Mouse (Mus musculus) liver, embryonic 12.5 days (tissue): ENCODE data around the gene Dnase2b. TPM values are rescaled to one million over a fixed set of nuclear protein-coding genes. Genes with fewer than 3 reads are reported as not detected.

Experiments used
- ATAC-seq: fragments of 200-750 bp; cut with Nextera tagmentation; 2 replicates; pipeline ENCODE4 v1.8.0; 2017; ENCODE audit warnings: moderate number of reproducible peaks, mild to moderate bottlenecking, moderate library complexity
- H3K27ac ChIP-seq: fragments of 300-500 bp; sonication (generic); 2 replicates; pipeline ENCODE4 v1.5.1; 2016; ENCODE audit warnings: mild to moderate bottlenecking
- H3K27me3 ChIP-seq: fragments of 300-500 bp; sonication (generic); replicated peaks from 2 replicates; pipeline ENCODE4 v1.6.1; 2016; ENCODE audit warnings: mild to moderate bottlenecking, moderate library complexity
- H3K36me3 ChIP-seq: fragments of 300-500 bp; sonication (generic); 2 replicates; pipeline ENCODE4 v1.6.1; 2016; ENCODE audit warnings: mild to moderate bottlenecking, moderate library complexity
- H3K4me1 ChIP-seq: fragments of 300-500 bp; sonication (generic); 2 replicates; pipeline ENCODE4 v1.6.1; 2016
- H3K4me2 ChIP-seq: fragments of 300-500 bp; sonication (generic); 2 replicates; pipeline ENCODE4 v1.6.1; 2016; ENCODE audit warnings: mild to moderate bottlenecking, moderate library complexity
- H3K4me3 ChIP-seq: fragments of 300-500 bp; sonication (generic); 2 replicates; pipeline ENCODE4 v1.5.1; 2016; ENCODE audit warnings: mild to moderate bottlenecking, moderate library complexity
- H3K9ac ChIP-seq: fragments of 300-500 bp; sonication (generic); 2 replicates; pipeline ENCODE4 v1.6.1; 2016; ENCODE audit warnings: mild to moderate bottlenecking, moderate library complexity
- H3K9me3 ChIP-seq: fragments of 300-500 bp; sonication (generic); replicated peaks from 2 replicates; pipeline ENCODE4 v1.6.1; 2016; ENCODE audit warnings: mild to moderate bottlenecking, moderate library complexity
- WGBS: fragments of 180-500 bp; shearing (Covaris S2); methylation state at CpG from one replicate; pipeline ENCODE4 v1.1.7; 2016; ENCODE audit not compliant: insufficient replicate concordance; 5-methylcytosine and 5-hydroxymethylcytosine counted together
- polyA plus RNA-seq: library from polyadenylated mRNA; unstranded; fragments of >200 nt; fragmentation: Nextera tagmentation; extraction: Ambion mirVana; gene quantifications from 2 replicates; pipeline ENCODE4 v1.2.1, GENCODE M21; 2016

Dnase2b gene
- polyA plus RNA-seq, result 0.23 and 0.24 TPM in 2 replicates

GRCm38 (mm10) chr3:146615496-146615895 is at the start of gene Dnase2b:
Gene Dnase2b (minus strand): TSS chr3:146615596.
- Histone ChIP-seq H3K27me3 (no peaks in the 10 kb centered on the region), H3K4me3 (no peak within 1 kb of the TSS), H3K4me1 (peaks cover 19% of the 10 kb centered on the region), H3K9ac (no peak within 1 kb of the TSS), H3K4me2 (no peak within 1 kb of the TSS), H3K36me3 (no peaks in the 10 kb centered on the region), H3K27ac (no peak within 1 kb of the TSS), H3K9me3 (no peaks in the 10 kb centered on the region)
- ATAC-seq, result no peak
- WGBS, result 58% methylated on average over 4 of the region's 4 CpGs

GRCm38 (mm10) chr3:146661907-146662306 is 46.5 kb upstream of the Dnase2b start:
- no peak overlapping the region for H3K4me3 ChIP-seq
- no peak overlapping the region for H3K4me2 ChIP-seq
- 60% methylated on average over 7 of the region's 7 CpGs for WGBS

GRCm38 (mm10) chr3:146661001-146661400 is 45.6 kb upstream of the Dnase2b start:
- no peak overlapping the region for H3K4me2 ChIP-seq
- H3K36me3 ChIP-seq, result no peaks in the 10 kb centered on the region
- no peak overlapping the region for H3K27ac ChIP-seq
- no peaks in the 10 kb centered on the region for H3K9me3 ChIP-seq
- WGBS, result 64% methylated on average over 6 of the region's 6 CpGs
- 0 out of 2 replicates have a peak, but pooled peaks cover 4% of the 10 kb centered on the region for H3K27me3 ChIP-seq
- no peak for ATAC-seq
- H3K4me3 ChIP-seq, result no peak overlapping the region
- H3K9ac ChIP-seq, result no peak overlapping the region
- peaks cover under 1% of the 10 kb centered on the region for H3K4me1 ChIP-seq

More at GRCm38 (mm10) chr3:146661907-146662306, 46.5 kb upstream of the Dnase2b start:
- H3K36me3 ChIP-seq, result no peaks in the 10 kb centered on the region
- no peak overlapping the region for H3K27ac ChIP-seq
- H3K9me3 ChIP-seq, result no peaks in the 10 kb centered on the region
- no peak for ATAC-seq
- H3K27me3 ChIP-seq, result 0 out of 2 replicates have a peak, but pooled peaks cover 4% of the 10 kb centered on the region
- no peaks in the 10 kb centered on the region for H3K4me1 ChIP-seq
- H3K9ac ChIP-seq, result no peak overlapping the region

GRCm38 (mm10) chr3:146659321-146659720 is 43.9 kb upstream of the Dnase2b start:
- Histone ChIP-seq H3K4me2 (no peak overlapping the region), H3K4me1 (peaks cover 16% of the 10 kb centered on the region), H3K27ac (no peak overlapping the region), H3K9ac (no peak overlapping the region), H3K4me3 (no peak overlapping the region), H3K36me3 (no peaks in the 10 kb centered on the region), H3K27me3 (0 out of 2 replicates have a peak, but pooled peaks cover 4% of the 10 kb centered on the region), H3K9me3 (no peaks in the 10 kb centered on the region)
- no peak for ATAC-seq
- 84% methylated on average over 5 of the region's 5 CpGs for WGBS

GRCm38 (mm10) chr3:146658061-146658639 is 42.8 kb upstream of the Dnase2b start:
- Histone ChIP-seq H3K36me3 (no peaks in the 10 kb centered on the region), H3K4me2 (no peak overlapping the region), H3K9me3 (no peaks in the 10 kb centered on the region), H3K4me1 (peaks cover 28% of the 10 kb centered on the region), H3K27me3 (0 out of 2 replicates have a peak, but pooled peaks cover 4% of the 10 kb centered on the region), H3K9ac (no peak overlapping the region), H3K27ac (no peak overlapping the region), H3K4me3 (no peak overlapping the region)
- 82% methylated on average over 1 of the region's 1 CpGs for WGBS
- ATAC-seq, result no peak

GRCm38 (mm10) chr3:146657433-146657832 is 42.0 kb upstream of the Dnase2b start:
- no peaks in the 10 kb centered on the region for H3K36me3 ChIP-seq
- H3K4me1 ChIP-seq, result peaks cover 35% of the 10 kb centered on the region
- H3K27me3 ChIP-seq, result 0 out of 2 replicates have a peak, but pooled peaks cover 4% of the 10 kb centered on the region
- H3K9me3 ChIP-seq, result no peaks in the 10 kb centered on the region
- H3K9ac ChIP-seq, result no peak overlapping the region
- H3K4me3 ChIP-seq, result no peak overlapping the region
- 76% methylated on average over 5 of the region's 5 CpGs for WGBS
- ATAC-seq, result no peak
- no peak overlapping the region for H3K27ac ChIP-seq
- no peak overlapping the region for H3K4me2 ChIP-seq

- no peaks in the 10 kb centered on the region for H3K36me3 ChIP-seq
- WGBS, result 22% methylated on average over 2 of the region's 2 CpGs
- H3K9me3 ChIP-seq, result no peaks in the 10 kb centered on the region
- ATAC-seq, result peak; percentile 80
- peaks cover 37% of the 10 kb centered on the region for H3K4me1 ChIP-seq
- H3K4me3 ChIP-seq, result no peak overlapping the region
- peak overlapping the region; percentile 15; the same call in 1 of the 2 replicates for H3K9ac ChIP-seq
- peak overlapping the region; percentile 48 for H3K4me2 ChIP-seq
- no peaks in the 10 kb centered on the region for H3K27me3 ChIP-seq
- peak overlapping the region; percentile 94 for H3K27ac ChIP-seq
These were observed 39.7 kb upstream of the Dnase2b start for GRCm38 (mm10) chr3:146655111-146655577.

- H3K4me2 ChIP-seq, result peak overlapping the region; percentile 58
- H3K4me1 ChIP-seq, result peaks cover 37% of the 10 kb centered on the region
- 33% methylated on average over 6 of the region's 6 CpGs for WGBS
- ATAC-seq, result peak; percentile 94
- H3K27ac ChIP-seq, result peak overlapping the region; percentile 84
- peak overlapping the region; percentile 54 for H3K9ac ChIP-seq
- no peaks in the 10 kb centered on the region for H3K36me3 ChIP-seq
- H3K4me3 ChIP-seq, result peak overlapping the region; percentile 13; the same call in 1 of the 2 replicates
- H3K9me3 ChIP-seq, result no peaks in the 10 kb centered on the region
- no peaks in the 10 kb centered on the region for H3K27me3 ChIP-seq
These were observed 38.3 kb upstream of the Dnase2b start for GRCm38 (mm10) chr3:146653692-146654091.

- peaks cover 37% of the 10 kb centered on the region for H3K4me1 ChIP-seq
- H3K36me3 ChIP-seq, result no peaks in the 10 kb centered on the region
- no peaks in the 10 kb centered on the region for H3K27me3 ChIP-seq
- WGBS, result 84% methylated on average over 5 of the region's 5 CpGs
- H3K4me3 ChIP-seq, result no peak overlapping the region
- no peak overlapping the region for H3K27ac ChIP-seq
- ATAC-seq, result no peak
- H3K4me2 ChIP-seq, result no peak overlapping the region
- no peaks in the 10 kb centered on the region for H3K9me3 ChIP-seq
- no peak overlapping the region for H3K9ac ChIP-seq
These were observed 37.0 kb upstream of the Dnase2b start for GRCm38 (mm10) chr3:146652431-146652830.

- no peak within 1 kb of the TSS for H3K27ac ChIP-seq
- H3K27me3 ChIP-seq, result peaks cover 5% of the 10 kb centered on the region
- peaks cover 37% of the 10 kb centered on the region for H3K4me1 ChIP-seq
- no peak within 1 kb of the TSS for H3K4me3 ChIP-seq
- ATAC-seq, result no peak
- H3K4me2 ChIP-seq, result no peak within 1 kb of the TSS
- H3K9ac ChIP-seq, result no peak within 1 kb of the TSS
- 68% methylated on average over 3 of the region's 3 CpGs for WGBS
- no peaks in the 10 kb centered on the region for H3K9me3 ChIP-seq
- H3K36me3 ChIP-seq, result no peaks in the 10 kb centered on the region
These were observed 35.8 kb upstream of the Dnase2b start, which contains the start of gene 4930503B20Rik for GRCm38 (mm10) chr3:146651217-146651616. Gene 4930503B20Rik (minus strand): TSS chr3:146651317.

GRCm38 (mm10) chr3:146650716-146651115 is 35.3 kb upstream of the Dnase2b start:
- Histone ChIP-seq H3K36me3 (no peaks in the 10 kb centered on the region), H3K9me3 (no peaks in the 10 kb centered on the region), H3K4me2 (no peak overlapping the region), H3K27ac (no peak overlapping the region), H3K27me3 (peaks cover 5% of the 10 kb centered on the region), H3K4me3 (no peak overlapping the region), H3K9ac (no peak overlapping the region), H3K4me1 (peaks cover 34% of the 10 kb centered on the region)
- whole genome bisulfite sequencing, result 69% methylated on average over 10 of the region's 10 CpGs
- no peak for ATAC-seq

- no peak overlapping the region for H3K9ac ChIP-seq
- H3K36me3 ChIP-seq, result no peaks in the 10 kb centered on the region
- peaks cover 5% of the 10 kb centered on the region for H3K27me3 ChIP-seq
- 72% methylated on average over 10 of the region's 10 CpGs for WGBS
- H3K4me1 ChIP-seq, result peaks cover 21% of the 10 kb centered on the region
- ATAC-seq, result no peak
- no peaks in the 10 kb centered on the region for H3K9me3 ChIP-seq
- no peak overlapping the region for H3K4me3 ChIP-seq
- no peak overlapping the region for H3K4me2 ChIP-seq
- no peak overlapping the region for H3K27ac ChIP-seq
These were observed 34.0 kb upstream of the Dnase2b start for GRCm38 (mm10) chr3:146649311-146649894.
